Mouse (Mus musculus) right cerebral cortex, postnatal 14 days (tissue): ENCODE measurements around the gene Creb3.

ENCODE experiments used
- DNase-seq: peaks from one replicate; pipeline ENCODE4 v3.0.0; 2022

Gene Creb3

DNA sequence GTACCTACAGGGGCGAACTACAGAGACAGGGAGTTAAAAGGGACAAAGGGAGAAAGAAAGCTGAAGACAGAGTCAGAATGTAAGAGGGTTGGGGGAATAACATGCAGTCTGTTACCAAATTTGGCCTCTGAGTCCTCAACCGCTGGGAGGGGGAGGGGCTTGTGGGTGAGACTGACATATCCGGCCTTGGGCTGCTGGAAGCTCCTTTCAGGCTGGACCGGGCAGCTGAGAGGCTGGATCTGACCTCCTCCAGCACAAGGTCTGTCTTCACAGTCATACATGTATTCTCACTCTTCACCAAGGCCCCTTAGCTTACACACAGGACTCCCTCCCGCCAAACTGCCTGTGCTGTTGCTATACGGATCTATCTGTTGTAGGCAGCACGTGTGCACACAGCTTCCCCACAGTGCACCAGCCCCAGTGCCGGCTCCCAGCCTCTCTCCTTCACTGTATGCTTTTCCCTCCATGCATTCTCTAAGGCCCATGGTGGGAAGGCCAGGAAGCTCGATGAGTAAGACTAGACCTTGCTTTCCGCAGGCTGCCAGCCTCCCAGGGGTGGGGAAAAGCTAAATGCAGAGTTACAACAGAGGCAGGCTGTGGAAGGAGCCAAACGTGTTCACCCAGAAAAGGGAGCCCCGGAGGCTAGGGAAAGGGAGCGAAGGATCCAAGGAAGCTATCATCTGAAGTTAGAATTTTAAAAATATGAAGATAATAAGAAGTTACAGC, 3.3 kb upstream of the Creb3 start:
- peak; percentile 44 for DNase-seq

DNA sequence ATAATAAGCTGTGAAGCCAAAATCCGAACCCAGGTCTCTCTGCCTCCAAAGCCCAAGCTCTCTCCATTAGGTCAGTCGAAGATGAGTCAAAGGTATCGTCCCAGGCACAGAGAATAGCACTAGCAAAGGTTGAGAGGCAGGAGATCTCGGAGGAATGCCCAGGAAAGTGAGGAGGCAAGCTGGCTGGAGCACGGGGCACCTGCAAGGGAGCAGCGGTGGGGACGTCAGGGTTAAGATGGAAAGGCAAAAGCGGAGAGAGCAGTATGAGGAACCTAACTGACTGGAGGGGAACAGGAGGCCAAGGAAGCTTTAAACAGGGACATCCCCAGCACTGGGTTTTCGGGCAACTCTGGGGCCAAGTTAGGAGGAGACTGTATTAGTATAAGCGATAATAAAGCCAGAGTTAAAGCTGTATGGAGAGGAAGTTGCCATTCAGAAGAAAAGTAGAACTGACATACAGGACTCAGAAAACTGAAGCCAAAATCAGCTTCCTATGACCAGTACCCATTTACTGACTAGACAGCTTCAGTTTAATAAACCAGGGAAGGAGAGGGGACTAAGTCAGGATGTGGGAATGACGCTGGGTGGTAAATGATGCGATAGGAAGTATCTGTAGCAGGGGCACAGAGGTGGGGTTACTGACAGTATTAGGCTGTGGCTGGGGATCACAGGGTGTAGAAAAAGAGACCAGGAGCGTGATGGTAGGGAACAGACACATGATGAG, 2.5 kb upstream of the Creb3 start:
- DNase-seq: no peak

DNA sequence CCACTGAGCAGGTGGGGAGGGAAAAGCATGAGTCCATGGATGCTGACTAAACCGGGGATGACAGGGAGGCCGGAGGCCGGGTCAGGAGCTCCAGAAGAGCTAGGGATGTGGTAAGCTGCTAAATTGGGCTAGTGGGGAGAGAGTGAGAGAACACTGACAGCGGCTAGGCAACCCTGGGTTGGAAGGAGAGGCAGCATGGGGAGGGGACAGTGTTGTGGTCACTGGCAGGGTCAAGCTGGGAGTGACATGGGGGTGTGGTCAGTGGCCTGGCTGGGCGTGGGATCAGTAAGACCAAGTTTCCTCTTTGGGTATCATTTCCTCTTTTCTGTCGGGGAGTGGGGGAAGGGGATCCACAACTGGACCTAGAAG, 1.9 kb upstream of the Creb3 start:
- no peak for DNase-seq

DNA sequence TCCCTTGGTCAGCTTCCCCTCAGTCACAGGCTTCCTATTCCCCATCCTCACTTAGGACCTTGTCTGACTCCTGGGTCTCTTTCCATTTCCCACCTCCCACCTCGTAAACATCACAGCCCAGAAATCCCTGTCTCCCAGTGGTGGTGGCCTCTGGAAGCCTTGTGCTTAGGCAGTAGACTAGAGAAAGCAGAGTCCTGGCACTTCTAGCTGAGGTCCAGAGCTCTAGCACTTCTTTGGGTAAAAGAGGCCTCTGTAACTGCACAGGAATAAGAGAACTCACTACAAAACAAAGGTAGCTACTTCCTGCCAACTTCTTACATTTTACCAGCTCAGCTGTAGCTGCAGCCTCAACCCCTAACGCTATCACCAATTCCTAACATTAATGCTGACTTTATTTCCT, 1.2 kb upstream of the Creb3 start:
- no peak for DNase-seq

DNA sequence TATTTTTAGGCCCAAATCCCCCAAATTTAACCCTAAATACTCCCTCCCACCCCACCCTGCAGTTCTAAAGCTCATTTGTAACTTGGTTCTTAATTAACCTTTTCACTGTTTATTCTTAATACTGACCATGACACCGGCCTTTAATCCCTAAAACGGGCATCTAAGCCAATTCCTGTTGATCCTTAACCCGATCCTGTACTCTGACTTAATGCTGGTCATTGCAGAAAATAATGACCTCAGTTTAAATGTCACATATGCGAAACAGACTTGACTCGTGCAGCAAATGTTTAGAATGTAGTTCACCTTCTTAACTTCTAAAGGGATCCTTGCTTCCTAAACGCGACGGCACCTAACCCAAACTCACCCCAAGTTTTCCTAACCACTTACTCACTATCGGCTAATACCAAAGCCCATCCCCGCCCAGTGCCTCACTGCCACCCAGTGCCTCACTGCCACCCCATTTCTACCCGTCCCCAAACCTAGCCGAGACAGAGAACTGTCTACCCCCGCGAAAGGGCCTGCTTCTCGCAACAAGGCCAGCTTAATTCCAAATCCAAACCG, 616 bp upstream of the Creb3 start:
- no peak for DNase-seq

DNA sequence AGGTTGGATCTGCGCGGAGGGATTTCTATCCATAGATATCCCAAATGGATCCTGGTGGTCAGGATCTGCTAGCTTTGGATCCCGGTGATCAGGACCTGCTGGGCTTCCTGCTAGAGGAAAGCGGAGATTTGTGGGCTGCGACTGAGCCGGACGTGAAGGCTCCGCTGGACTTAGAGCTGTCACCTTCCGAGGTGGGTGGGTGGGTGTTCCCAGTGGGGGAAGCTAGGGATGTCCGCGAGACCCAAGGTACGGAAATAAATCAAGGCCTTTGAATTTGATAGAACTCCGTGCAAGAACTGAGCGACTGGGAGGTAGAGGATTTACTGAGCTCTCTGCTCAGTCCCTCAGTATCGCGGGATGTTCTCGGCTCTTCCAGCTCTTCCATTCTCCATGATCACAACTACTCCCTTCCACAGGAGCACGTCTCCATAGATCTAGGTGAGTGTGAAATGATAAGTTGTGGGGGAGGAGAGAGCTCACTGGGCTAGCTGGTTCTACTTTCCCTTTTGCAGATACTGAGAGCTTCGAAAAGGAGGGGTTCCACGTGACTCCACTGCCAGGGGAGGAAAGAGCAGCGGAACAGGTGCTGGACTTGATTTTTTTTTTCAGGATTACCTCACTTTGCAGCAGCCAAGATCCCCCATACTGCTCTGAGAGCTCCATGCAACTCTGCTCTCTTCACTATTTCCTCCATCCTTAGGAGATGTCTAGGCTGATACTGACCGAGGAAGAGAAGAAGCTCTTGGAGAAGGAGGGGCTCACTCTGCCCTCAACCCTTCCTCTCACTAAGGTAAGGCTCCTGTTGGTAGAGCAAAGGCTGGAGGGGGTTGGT, 853 bp downstream of the Creb3 start:
- DNase-seq: no peak

DNA sequence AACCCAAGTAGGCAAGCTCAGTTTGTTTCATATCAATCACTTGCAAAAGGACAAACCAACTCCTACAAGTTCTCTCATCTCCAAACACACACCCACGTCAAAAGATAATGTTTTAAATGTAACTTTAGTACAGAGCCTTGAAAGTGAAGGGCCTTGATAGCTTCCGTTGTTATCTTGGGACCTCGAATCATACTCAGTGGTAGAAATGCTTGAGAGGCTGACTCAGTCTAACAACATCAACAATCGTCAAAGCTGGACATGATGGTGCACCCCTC, 1.4 kb downstream of the Creb3 start:
- DNase-seq: no peak

DNA sequence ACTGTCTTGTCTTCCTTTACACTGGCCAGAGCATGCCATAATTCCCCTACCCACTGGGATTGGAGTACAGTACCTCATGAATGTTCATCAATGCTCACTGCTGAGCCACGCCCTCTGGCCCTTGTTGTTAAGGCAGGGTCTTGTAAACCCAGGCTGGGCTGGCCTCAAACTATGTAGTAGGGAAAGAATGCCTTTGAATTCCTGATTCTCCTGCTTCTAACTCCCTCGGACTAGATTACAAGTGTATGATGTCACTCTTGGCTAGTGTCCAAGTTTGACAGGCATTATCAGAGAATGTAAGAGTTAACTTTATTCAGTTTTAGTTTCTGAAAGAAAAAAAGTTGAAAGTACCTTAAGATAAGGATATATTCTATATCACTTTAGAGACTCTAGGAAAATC, 2.1 kb downstream of the Creb3 start:
- DNase-seq: no peak

DNA sequence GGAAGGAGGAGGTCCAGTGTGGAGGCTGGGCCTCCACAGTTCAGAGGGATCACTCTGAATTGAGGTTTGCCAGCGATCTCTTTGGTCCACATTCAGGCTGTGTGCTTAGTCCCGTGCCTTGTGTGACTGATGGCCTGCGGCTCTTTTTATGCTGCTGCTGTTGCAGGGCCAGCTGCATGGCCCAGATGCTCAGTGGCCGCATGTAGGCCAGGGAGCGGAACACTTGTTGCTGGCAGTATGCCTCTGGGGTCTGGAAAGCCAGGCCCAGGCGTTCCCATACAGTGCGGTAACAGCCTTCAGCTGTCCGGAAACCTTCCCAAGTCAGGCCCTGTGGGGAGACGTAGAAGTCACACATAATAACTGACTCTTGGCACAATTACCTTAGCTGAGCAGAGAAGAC, 5.0 kb downstream of the Creb3 start:
- no peak for DNase-seq

DNA sequence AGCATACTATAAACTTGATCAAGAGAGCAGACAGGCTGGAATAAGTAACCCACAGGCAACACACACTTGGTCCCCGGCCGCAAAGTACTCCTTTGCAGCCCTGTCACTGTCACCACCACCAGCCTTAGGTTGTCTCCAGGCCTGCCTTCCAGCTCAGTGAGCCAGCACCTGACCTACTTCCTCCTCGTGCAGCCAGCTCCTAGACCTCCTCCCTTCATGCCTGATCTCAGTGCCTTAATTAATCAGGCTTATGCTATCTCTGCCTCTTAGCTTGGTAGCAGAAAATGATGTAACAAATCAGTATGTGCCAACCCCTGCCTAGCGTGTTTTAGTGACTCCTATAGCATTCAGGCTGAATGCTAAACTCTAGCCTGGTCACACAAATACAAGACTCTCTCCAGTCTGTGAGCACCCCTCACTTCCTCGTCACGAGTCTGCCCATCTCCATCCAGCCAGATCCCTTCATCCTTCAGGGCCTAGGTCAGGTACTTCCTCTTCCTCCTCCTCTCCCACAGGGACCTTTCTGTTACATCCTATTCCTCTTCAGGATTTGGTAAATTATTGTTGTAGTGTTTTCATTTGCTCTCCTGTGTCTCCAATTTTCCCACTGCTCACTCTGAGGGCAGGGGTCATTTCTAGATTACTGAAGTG, 9.4 kb downstream of the Creb3 start:
- DNase-seq: no peak

DNA sequence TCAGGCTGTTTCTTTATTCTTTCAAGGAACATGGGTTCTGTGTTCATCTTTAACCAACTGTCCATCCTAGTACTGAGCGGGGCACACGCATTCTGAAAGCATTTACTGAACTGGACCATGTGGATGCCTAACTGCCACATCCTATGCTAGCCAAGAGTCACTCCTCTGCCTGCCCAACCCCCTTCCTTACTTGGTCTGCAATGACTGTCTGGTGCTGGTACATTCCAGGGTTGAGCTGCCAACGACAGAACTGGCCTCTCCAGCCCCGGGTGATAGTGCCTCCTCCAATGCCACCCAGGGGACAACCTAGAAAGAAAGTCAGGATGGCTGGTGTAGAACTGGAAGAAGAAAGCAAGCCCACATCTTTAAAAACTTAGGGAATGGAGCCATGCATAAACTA, 11.4 kb downstream of the Creb3 start:
- DNase-seq: no peak

DNA sequence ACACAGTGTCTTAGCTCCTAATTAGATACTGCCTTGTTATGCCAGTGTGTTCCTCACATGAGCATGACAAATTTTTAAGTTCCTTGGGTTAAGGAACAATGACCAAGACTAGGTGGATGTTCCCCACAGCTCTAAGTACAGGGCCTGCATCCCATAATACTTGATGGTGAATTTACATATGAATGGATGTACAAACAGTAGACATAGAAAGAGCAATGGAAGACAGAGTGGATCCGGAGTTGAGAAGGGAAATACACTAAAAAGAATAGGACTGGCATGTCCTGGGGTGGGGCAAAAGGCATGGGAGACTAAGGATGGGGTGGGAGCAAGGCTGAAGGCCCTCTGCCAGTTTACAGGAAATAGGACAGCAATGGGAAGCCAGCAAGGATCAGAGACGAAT, 13.2 kb downstream of the Creb3 start:
- no peak for DNase-seq

DNA sequence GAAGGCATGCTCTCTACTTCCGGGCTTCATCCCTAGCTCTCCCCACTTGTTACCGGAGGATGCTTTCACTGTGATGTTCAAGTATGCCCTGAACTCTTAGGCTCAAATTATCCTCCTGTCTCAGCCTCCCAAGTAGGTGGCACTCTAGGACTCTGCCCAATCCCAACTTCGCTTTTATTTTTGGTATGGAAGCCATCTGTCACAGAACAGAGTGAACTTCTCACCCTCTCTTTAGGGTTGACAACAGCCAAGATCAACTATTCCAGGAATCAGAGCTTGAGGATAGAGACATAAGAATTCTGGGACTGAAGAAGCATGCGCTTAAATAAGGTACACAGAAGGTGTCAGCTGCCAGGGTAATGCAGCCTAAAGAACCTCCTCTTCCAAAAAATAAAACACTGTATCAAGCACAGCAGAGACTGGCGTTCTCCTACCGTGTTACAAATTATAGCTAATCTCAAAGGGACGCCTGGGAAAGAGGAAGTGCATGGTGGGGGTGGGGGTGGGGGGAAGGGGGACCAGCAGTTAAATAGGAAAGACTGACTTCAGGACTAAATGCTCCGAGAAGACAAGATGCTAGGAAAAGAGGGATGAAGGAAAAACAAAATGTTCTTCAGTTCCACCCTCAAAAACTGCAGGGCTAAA, 15.2 kb downstream of the Creb3 start:
- no peak for DNase-seq

DNA sequence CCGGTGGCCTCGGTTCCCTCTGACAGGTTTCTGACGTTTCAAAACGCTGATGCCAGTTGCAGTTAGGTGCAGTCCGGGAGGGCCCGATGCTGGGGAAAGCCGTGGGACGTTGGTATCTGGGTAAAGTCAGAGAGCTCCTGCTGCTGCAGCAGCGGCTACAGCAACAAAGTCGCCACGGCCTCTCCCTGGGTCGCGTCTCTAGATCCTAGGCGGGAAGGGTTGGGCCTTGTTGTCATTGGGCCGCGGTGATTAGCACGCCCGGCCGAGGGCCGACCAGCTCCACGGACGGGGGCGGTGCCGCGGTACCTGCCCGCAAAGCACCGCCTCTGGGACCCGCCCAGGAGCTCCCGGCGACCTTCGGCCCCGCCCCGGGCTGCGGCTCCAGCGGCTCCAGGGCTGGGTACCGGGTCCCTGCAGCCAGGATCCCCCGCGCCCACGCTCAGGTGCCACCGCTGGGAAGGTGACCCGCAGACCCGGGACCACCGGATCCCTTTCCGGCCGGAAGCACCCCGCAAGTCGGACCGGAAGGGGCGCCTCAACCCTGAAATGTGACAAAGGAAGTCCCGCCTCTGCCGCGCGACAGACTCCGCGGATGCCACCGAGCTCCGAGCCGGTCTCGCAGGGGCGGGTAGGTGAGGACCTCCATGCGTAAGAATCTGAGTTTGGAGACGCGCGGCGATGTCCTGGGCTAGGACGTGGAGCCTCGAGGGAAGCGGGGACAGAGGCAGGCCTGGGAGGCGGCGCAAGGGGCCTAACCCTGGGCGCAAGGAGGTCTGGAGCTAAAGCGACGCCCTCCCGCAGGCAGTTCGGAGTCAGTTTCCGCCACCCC, 16.5 kb downstream of the Creb3 start, which contains the start of the genes Rgp1 and Gba2:
TSS of gene Rgp1 (plus strand) at position 340 of the 829 bp plus-strand sequence.
TSS of gene Gba2 (minus strand) at position 498 of the 829 bp plus-strand sequence.
- DNase-seq: peak; percentile 81

DNA sequence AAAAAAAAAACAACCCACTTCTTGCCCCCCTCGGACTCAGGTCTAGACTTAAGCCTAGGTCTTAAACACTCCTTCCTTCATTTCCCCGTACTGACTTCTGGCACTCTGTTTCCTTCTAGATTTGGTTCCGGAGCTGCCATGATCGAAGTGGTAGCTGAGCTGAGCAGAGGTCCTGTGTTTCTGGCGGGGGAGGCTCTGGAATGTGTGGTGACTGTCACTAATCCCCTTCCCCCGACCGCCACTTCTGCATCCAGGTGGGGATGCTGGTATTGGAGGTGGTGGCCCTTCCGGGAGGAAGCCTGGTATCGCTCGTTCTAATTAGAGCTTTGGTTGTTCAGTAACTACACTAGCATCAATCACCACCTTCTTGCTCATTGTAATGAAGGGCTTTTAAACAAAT, 17.1 kb downstream of the Creb3 start:
- no peak for DNase-seq

DNA sequence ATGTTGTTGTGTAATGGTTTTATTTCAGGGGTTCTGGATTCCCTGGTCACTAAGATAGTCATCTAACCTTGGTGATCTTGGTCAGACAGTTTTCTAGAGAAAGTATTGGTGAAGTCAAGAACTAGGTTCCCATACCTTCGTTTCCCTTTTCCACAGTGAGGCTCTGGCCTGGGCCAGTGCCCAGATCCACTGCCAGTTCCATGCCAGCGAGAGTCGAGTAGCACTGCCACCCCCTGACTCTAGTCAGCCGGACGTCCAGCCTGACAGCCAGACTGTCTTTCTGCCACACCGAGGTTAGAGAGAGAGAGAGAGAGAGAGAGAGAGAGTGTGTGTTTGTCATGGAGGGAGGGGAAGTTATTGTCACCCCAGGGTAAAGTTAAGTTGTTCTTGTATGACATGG, 17.6 kb downstream of the Creb3 start:
- no peak for DNase-seq

DNA sequence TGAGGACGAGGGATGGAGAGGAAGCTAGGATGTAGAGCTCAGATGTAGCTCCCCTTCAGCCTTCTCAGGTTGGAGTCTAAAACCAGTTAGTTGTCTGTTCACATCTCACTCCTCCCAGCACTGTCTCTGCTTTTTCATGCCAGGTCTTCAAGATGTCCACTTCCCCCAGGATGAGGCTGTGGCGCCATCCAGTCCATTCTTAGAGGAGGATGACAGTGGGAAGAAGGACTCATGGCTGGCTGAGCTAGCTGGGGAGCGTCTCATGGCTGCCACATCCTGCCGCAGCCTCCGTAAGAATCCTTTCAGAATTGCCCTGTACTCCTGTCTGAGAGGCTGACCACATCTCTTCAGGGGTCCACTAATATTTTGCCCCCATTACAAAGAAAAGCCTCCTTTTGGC, 18.6 kb downstream of the Creb3 start:
- DNase-seq: no peak

DNA sequence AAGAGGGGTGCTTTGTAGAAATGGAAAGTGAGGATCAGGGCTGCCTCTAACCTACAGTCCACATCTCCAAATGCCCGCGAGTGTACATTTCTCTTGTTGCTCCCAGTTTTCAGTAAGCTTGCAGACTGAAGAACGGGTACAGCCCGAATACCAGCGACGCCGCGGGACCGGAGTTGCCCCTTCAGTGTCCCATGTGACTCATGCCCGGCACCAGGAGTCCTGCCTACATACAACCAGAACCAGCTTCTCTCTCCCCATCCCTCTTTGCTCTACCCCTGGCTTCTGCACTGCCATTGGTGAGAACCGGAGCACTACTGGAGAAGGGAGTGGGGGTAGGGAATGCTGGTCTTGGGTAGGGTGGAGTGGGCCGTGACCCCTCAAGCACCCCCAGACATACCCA, 19.2 kb downstream of the Creb3 start:
- no peak for DNase-seq

DNA sequence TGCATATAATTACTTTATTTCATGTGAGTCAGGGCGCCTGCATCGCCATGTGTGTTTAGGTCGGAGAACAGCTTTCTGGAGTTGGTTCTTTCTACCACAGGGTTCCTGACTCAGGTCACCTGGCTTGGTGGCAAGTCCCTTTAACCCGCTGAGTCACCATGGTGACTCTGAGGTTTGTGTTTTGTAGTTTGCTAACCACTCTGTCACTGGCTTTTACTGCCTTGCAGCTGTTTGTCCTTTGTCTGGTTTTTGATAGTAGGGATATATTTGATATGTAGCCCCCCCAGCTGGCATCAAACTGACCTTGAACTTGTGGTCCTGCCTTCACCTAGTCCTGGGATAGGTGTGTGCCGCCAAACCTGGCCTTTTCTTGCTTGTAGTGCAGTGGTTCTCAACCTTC, 20.1 kb downstream of the Creb3 start:
- no peak for DNase-seq

DNA sequence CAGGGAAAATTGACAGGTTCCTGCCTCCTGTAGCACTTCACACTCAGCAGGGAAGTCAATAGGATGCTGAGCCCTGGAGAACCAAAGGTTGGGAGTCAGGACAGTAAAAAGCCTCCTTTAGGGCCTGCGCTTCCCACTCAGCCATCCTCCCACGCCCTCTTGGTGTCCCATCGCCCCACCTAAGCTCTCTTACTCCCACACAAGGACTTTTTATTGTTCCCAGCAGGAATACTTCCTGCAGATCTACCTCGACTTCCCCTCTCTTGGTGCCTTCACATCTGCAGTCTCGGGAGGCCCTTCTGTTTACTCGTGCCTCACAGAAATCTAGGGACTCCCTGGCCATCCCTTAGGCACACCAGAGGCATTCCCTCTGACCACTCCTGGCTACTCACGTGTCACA, 21.3 kb downstream of the Creb3 start:
- DNase-seq: no peak
